Mouse (Mus musculus) embryo, embryonic 9.5 days (tissue): ENCODE measurements at regions not wholly inside any gene's neighbourhood (a gene's known extent, or its start where the extent isn't known, plus 50 kb on each side); places are given as distances from the start of the nearest gene placed in this dataset.

ENCODE experiments used
- DNase-seq: peaks from one replicate; pipeline ENCODE4 v3.0.0-alpha.2; 2017; ENCODE audit errors: extremely low spot score

DNA sequence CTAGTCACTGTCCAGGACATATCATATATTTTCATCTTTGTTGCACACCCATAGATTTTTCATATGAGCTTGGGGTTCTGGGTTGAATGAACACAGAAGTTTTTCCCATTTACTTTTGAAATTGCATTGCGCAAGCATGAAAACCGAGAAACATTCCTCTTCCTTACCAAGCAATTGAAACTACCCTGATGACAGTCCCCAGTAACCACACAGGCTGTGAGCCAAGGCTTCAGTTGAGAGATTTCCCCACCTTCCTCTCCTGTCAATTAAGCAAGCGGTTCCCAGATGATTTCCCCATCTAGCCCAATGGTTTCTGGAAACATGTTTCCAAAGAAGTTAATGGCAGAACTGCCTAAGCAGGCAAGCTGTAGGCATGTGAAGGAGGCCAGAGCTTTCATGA is 81.8 kb upstream of the Inhba start:
- no peak for DNase-seq

DNA sequence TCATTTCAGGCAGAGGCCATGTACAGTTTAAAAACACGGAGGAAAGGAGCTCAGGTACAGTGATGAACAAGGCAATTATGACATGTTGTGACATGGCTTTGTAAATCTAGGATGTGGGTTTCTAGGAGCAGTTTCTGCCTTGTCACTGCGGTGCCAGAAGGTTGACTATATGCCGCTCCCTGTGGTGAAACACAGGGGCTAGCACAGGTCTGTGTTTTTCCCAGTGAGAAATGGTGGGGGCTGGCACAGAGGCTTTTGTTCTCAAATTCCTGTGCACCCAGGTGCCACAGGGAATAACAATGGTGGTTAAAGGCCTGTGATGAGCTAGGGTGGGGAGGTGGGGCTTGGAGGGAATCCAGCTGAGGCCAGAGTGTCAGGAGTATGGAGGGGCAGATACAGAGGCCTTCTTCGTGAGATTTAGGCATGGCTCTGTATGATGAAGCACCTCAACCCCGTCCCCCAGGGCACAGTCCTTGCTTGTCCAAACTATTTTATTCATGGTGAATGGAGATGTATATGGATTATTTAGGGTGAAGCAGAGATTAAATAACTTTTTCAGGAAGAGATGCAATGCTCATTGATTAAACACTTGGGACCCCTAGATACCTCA is 80.0 kb upstream of the Inhba start:
- no peak for DNase-seq

- no peak for DNase-seq
Observed at GRCm38 (mm10) chr13:15935689-15936088, 76.0 kb upstream of the Inhba start.

- DNase-seq: no peak
Observed at GRCm38 (mm10) chr13:15936109-15936508, 75.5 kb upstream of the Inhba start.

GRCm38 (mm10) chr13:15950143-15950542 is 61.5 kb upstream of the Inhba start:
- no peak for DNase-seq

DNA sequence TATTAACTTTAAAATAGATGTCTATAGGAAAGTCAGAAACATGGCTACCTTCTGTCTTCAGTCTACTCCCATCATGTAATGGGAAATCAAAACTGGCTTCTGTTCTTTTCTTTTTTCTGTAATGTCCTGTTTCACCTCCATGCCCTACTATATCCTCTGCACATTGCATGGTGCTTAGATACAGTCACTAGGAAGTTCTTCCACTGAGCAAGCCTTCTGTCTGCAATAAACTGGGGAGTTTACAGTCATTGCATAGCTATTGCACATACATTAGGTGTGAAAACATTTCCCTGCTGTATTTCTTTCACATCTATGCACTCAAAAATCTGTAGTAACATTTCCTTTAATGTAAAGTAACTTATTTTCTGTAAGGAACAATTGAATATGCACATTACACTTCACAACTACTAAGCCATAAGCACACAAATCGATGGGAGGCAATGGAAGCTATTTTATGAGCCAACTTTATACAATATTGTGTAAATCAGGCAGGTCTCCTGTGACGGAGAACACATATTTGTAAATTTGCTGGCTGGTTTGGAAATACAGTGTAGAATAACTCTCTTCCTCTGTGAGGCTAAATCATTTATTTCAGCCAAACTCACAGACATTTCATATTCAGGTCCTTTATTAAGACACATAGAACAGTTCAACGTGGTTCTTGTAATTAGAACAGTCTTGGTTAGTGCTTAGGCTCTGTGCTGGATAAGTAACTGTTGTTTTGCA is 60.6 kb upstream of the Inhba start:
- DNase-seq: no peak
